Mouse (Mus musculus): ENCODE measurements around the gene Cpne6. TPM values are rescaled to one million over a fixed set of nuclear protein-coding genes. Genes with fewer than 3 reads are reported as not detected.

The Cpne6 gene
- polyA plus RNA-seq, 1 experiment from 2014 or later, result 0.39 TPM

GRCm38 (mm10) chr14:55496761-55497448 lies 13.3 kb upstream of the Cpne6 start:
- no peak for DNase-seq (ENCODE audit: low spot score)

GRCm38 (mm10) chr14:55497449-55497821 lies 12.8 kb upstream of the Cpne6 start:
- DNase-seq (ENCODE audit: low spot score), result peak; percentile 80

- DNase-seq (ENCODE audit: low spot score), result no peak
Measured at GRCm38 (mm10) chr14:55505612-55506011, 4.6 kb upstream of the Cpne6 start.

GRCm38 (mm10) chr14:55507801-55508200 lies 2.4 kb upstream of the Cpne6 start:
- DNase-seq (ENCODE audit: low spot score), result no peak

GRCm38 (mm10) chr14:55509540-55509939 lies 705 bp upstream of the Cpne6 start:
- no peak for DNase-seq (ENCODE audit: low spot score)

- no peak for DNase-seq (ENCODE audit: low spot score)
Measured at GRCm38 (mm10) chr14:55511037-55511436, 792 bp downstream of the Cpne6 start.

GRCm38 (mm10) chr14:55513927-55514326 lies 3.7 kb downstream of the Cpne6 start:
- no peak for DNase-seq (ENCODE audit: low spot score)

GRCm38 (mm10) chr14:55515846-55516245 lies 5.6 kb downstream of the Cpne6 start:
- no peak for DNase-seq (ENCODE audit: low spot score)

- no peak for DNase-seq (ENCODE audit: low spot score)
Measured at GRCm38 (mm10) chr14:55518897-55519296, 8.7 kb downstream of the Cpne6 start.

GRCm38 (mm10) chr14:55519604-55520003 lies 9.4 kb downstream of the Cpne6 start:
- no peak for DNase-seq (ENCODE audit: low spot score)

- DNase-seq (ENCODE audit: low spot score), result no peak
Measured at GRCm38 (mm10) chr14:55520451-55521361, 10.5 kb downstream of the Cpne6 start.

- DNase-seq (ENCODE audit: low spot score), result no peak
Measured at GRCm38 (mm10) chr14:55524062-55524461, 13.8 kb downstream of the Cpne6 start.

GRCm38 (mm10) chr14:55524785-55525184 lies 14.5 kb downstream of the Cpne6 start, which contains the start of gene Nrl:
Gene Nrl, minus strand, starts transcription at chr14:55524981.
- no peak for DNase-seq (ENCODE audit: low spot score)

GRCm38 (mm10) chr14:55526674-55527073 lies 16.4 kb downstream of the Cpne6 start:
- no peak for DNase-seq (ENCODE audit: low spot score)

GRCm38 (mm10) chr14:55527940-55528339 lies 17.7 kb downstream of the Cpne6 start:
- peak; percentile 49 for DNase-seq (ENCODE audit: low spot score)

- DNase-seq (ENCODE audit: low spot score), result peak; percentile 32
Measured at GRCm38 (mm10) chr14:55536116-55536745, 26.0 kb downstream of the Cpne6 start.

- no peak for DNase-seq (ENCODE audit: low spot score)
Measured at GRCm38 (mm10) chr14:55540067-55540786, 30.0 kb downstream of the Cpne6 start, which contains the start of gene Pck2. Gene Pck2, plus strand, starts transcription at chr14:55540266.

- no peak for DNase-seq (ENCODE audit: low spot score)
Measured at GRCm38 (mm10) chr14:55540787-55541321, 30.6 kb downstream of the Cpne6 start.

GRCm38 (mm10) chr14:55542268-55542667 lies 32.0 kb downstream of the Cpne6 start:
- DNase-seq (ENCODE audit: low spot score), result no peak

GRCm38 (mm10) chr14:55544334-55544733 lies 34.1 kb downstream of the Cpne6 start:
- DNase-seq (ENCODE audit: low spot score), result no peak

- no peak for DNase-seq (ENCODE audit: low spot score)
Measured at GRCm38 (mm10) chr14:55550191-55550590, 39.9 kb downstream of the Cpne6 start.

Data from thymus, postnatal 0 days (tissue).